Mouse (Mus musculus) kidney, embryonic 15.5 days (tissue): ENCODE measurements around the gene Fam89a. TPM values are rescaled to one million over a fixed set of nuclear protein-coding genes. Genes with fewer than 3 reads are reported as not detected.

Experiments used
- ATAC-seq: fragments of 200-750 bp; cut with Nextera tagmentation; replicated peaks from 2 replicates; pipeline ENCODE4 v1.8.0; 2017; ENCODE audit warnings: moderate TSS enrichment; ENCODE audit not compliant: low FRiP score
- H3K27ac ChIP-seq: fragments of 300-500 bp; sonication (generic); 2 replicates; pipeline ENCODE4 v1.5.1; 2015; ENCODE audit warnings: mild to moderate bottlenecking, inconsistent platforms
- H3K27me3 ChIP-seq: fragments of 300-500 bp; sonication (generic); 2 replicates; pipeline ENCODE4 v1.6.1; 2015; ENCODE audit warnings: inconsistent platforms
- H3K36me3 ChIP-seq: fragments of 300-500 bp; sonication (generic); 2 replicates; pipeline ENCODE4 v1.6.1; 2015; ENCODE audit warnings: inconsistent platforms
- H3K4me1 ChIP-seq: fragments of 300-500 bp; sonication (generic); 2 replicates; pipeline ENCODE4 v1.6.1; 2015; ENCODE audit warnings: inconsistent platforms
- H3K4me2 ChIP-seq: fragments of 300-500 bp; sonication (generic); 2 replicates; pipeline ENCODE4 v1.6.1; 2015; ENCODE audit warnings: moderate library complexity, mild to moderate bottlenecking, inconsistent platforms
- H3K4me3 ChIP-seq: fragments of 300-500 bp; sonication (generic); replicated peaks from 2 replicates; pipeline ENCODE4 v1.5.1; 2015; ENCODE audit warnings: mild to moderate bottlenecking, inconsistent platforms
- H3K9ac ChIP-seq: fragments of 300-500 bp; sonication (generic); 2 replicates; pipeline ENCODE4 v1.6.1; 2015; ENCODE audit warnings: mild to moderate bottlenecking, inconsistent platforms
- H3K9me3 ChIP-seq: fragments of 300-500 bp; sonication (generic); replicated peaks from 2 replicates; pipeline ENCODE4 v1.6.1; 2016; ENCODE audit warnings: inconsistent platforms
- WGBS: fragments of 180-500 bp; shearing (Covaris S2); methylation state at CpG from one replicate; pipeline ENCODE4 v1.1.7; 2015; ENCODE audit warnings: mixed read lengths; 5-methylcytosine and 5-hydroxymethylcytosine counted together
- polyA plus RNA-seq: library from polyadenylated mRNA; unstranded; fragments of >200 nt; fragmentation: Nextera tagmentation; extraction: Ambion mirVana; gene quantifications from 2 replicates; pipeline ENCODE4 v1.2.1, GENCODE M21; 2015

Fam89a gene
- polyA plus RNA-seq, 1 experiment from 2014 or later = 4.9 TPM

GRCm38 (mm10) chr8:124782431-124782830 is 30.8 kb upstream of the Fam89a start:
- Histone ChIP-seq H3K4me2 (no peak overlapping the region), H3K36me3 (no peaks in the 10 kb centered on the region), H3K4me1 (peaks cover 14% of the 10 kb centered on the region), H3K9ac (no peak overlapping the region), H3K27me3 (peaks cover 10% of the 10 kb centered on the region), H3K9me3 (no peaks in the 10 kb centered on the region), H3K4me3 (no peak overlapping the region), H3K27ac (no peak overlapping the region)
- no peak for ATAC-seq
- WGBS = 86% methylated on average over 3 of the region's 3 CpGs

GRCm38 (mm10) chr8:124780236-124780635 is 28.6 kb upstream of the Fam89a start:
- H3K4me2 ChIP-seq = peak overlapping the region; percentile 9; the same call in 1 of the 2 replicates

GRCm38 (mm10) chr8:124775695-124776094 is 24.1 kb upstream of the Fam89a start:
- H3K9ac ChIP-seq = no peak overlapping the region
- H3K4me1 ChIP-seq = peaks cover 8% of the 10 kb centered on the region
- no peak overlapping the region for H3K4me3 ChIP-seq
- H3K4me2 ChIP-seq = peak overlapping the region; percentile 50
- 16% methylated on average over 16 of the region's 16 CpGs for WGBS
- H3K27ac ChIP-seq = no peak overlapping the region
- no peaks in the 10 kb centered on the region for H3K9me3 ChIP-seq
- no peak for ATAC-seq
- H3K27me3 ChIP-seq = peaks cover 7% of the 10 kb centered on the region
- no peaks in the 10 kb centered on the region for H3K36me3 ChIP-seq

More at GRCm38 (mm10) chr8:124780236-124780635, 28.6 kb upstream of the Fam89a start:
- Histone ChIP-seq H3K27ac (0 out of 2 replicates have a peak overlapping the region, but pooled peaks have one; percentile 22), H3K4me1 (peaks cover 16% of the 10 kb centered on the region), H3K4me3 (no peak overlapping the region), H3K36me3 (no peaks in the 10 kb centered on the region), H3K9ac (no peak overlapping the region), H3K9me3 (no peaks in the 10 kb centered on the region), H3K27me3 (peaks cover 5% of the 10 kb centered on the region)
- ATAC-seq = 0 out of 2 replicates have a peak, but pooled peaks have one; percentile 57
- WGBS = 8% methylated on average over 7 of the region's 7 CpGs

- H3K9me3 ChIP-seq = no peaks in the 10 kb centered on the region
- H3K9ac ChIP-seq = no peak overlapping the region
- H3K4me2 ChIP-seq = no peak overlapping the region
- H3K27ac ChIP-seq = no peak overlapping the region
- ATAC-seq = no peak
- 0 out of 2 replicates have a peak, but pooled peaks cover 2% of the 10 kb centered on the region for H3K4me1 ChIP-seq
- no peaks in the 10 kb centered on the region for H3K36me3 ChIP-seq
- peaks cover 6% of the 10 kb centered on the region for H3K27me3 ChIP-seq
- no peak overlapping the region for H3K4me3 ChIP-seq
- WGBS = 58% methylated on average over 2 of the region's 2 CpGs
Observed at GRCm38 (mm10) chr8:124772389-124772788, 20.8 kb upstream of the Fam89a start.

DNA sequence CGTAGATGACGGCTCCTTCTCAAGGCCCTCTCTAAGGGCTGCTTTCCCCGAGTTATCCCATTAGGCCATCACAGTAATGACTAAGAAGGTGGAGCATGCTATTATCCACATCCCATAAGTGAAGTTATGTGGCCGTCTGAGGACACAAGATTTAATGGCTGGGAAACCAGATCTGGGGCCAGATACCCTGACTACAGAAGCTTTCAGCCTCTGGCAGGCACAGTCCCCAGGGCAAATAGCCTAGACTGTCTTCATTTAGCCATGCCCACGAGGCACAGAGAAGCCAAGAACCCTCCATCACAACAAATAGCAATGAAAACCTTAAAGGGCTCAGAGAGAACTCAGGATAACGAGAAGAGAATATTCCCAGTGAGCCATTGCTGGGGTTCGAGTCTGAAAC is 11.4 kb upstream of the Fam89a start:
- no peak for ATAC-seq
- Histone ChIP-seq H3K4me1 (no peaks in the 10 kb centered on the region), H3K36me3 (no peaks in the 10 kb centered on the region), H3K9ac (no peak overlapping the region), H3K27me3 (no peaks in the 10 kb centered on the region), H3K9me3 (0 out of 2 replicates have a peak, but pooled peaks cover 2% of the 10 kb centered on the region), H3K27ac (no peak overlapping the region), H3K4me3 (no peak overlapping the region), H3K4me2 (no peak overlapping the region)
- WGBS = 59% methylated on average over 7 of the region's 7 CpGs

- peaks cover 23% of the 10 kb centered on the region for H3K4me1 ChIP-seq
- 50% methylated on average over 3 of the region's 3 CpGs for whole genome bisulfite sequencing
- no peak overlapping the region for H3K4me2 ChIP-seq
- H3K9me3 ChIP-seq = 0 out of 2 replicates have a peak, but pooled peaks cover 2% of the 10 kb centered on the region
- H3K9ac ChIP-seq = no peak overlapping the region
- no peak overlapping the region for H3K4me3 ChIP-seq
- H3K27me3 ChIP-seq = no peaks in the 10 kb centered on the region
- H3K27ac ChIP-seq = no peak overlapping the region
- ATAC-seq = no peak
- no peaks in the 10 kb centered on the region for H3K36me3 ChIP-seq
Observed at GRCm38 (mm10) chr8:124758544-124758943, 6.9 kb upstream of the Fam89a start.

GRCm38 (mm10) chr8:124756601-124757000 is 5.0 kb upstream of the Fam89a start:
- no peak overlapping the region for H3K27ac ChIP-seq
- 76% methylated on average over 5 of the region's 5 CpGs for WGBS

DNA sequence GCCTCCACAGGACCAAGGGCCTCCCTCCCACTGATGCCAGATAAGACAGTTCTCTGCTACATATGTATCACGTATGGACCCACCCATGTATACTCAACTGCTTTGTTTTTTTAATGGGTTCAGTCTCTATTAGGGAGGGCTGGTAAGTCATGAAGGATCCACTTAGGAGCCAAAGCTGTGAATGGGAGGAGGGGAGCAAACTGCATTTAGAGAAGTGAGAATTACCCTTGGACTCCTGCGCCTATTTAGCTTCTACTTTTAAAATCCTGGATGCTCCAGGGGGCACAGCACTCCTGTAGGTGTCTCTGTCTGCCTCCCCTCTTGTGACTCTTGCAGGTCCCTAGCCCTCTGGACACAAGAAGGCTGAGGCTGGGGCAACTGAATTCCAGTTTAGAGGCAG is 4.5 kb upstream of the Fam89a start:
- WGBS = 70% methylated on average over 2 of the region's 2 CpGs

More at GRCm38 (mm10) chr8:124756601-124757000, 5.0 kb upstream of the Fam89a start:
- Histone ChIP-seq H3K9ac (no peak overlapping the region), H3K4me3 (no peak overlapping the region), H3K4me2 (no peak overlapping the region), H3K36me3 (no peaks in the 10 kb centered on the region), H3K9me3 (0 out of 2 replicates have a peak, but pooled peaks cover 2% of the 10 kb centered on the region), H3K27me3 (peaks cover 14% of the 10 kb centered on the region), H3K4me1 (peaks cover 42% of the 10 kb centered on the region)
- no peak for ATAC-seq

GRCm38 (mm10) chr8:124755481-124755880 is 3.8 kb upstream of the Fam89a start:
- H3K4me3 ChIP-seq = no peak overlapping the region
- no peak for ATAC-seq
- no peak overlapping the region for H3K4me2 ChIP-seq
- H3K9me3 ChIP-seq = 0 out of 2 replicates have a peak, but pooled peaks cover 2% of the 10 kb centered on the region
- H3K27ac ChIP-seq = peak overlapping the region; percentile 63; the same call in 1 of the 2 replicates
- no peaks in the 10 kb centered on the region for H3K36me3 ChIP-seq
- peaks cover 25% of the 10 kb centered on the region for H3K27me3 ChIP-seq
- H3K4me1 ChIP-seq = peaks cover 53% of the 10 kb centered on the region
- H3K9ac ChIP-seq = no peak overlapping the region
- WGBS = 84% methylated on average over 8 of the region's 8 CpGs

More for the DNA sequence above, 4.5 kb upstream of the Fam89a start:
- ATAC-seq = no peak
- H3K4me3 ChIP-seq = no peak overlapping the region
- peaks cover 18% of the 10 kb centered on the region for H3K27me3 ChIP-seq
- no peaks in the 10 kb centered on the region for H3K36me3 ChIP-seq
- H3K4me2 ChIP-seq = no peak overlapping the region
- H3K4me1 ChIP-seq = peaks cover 46% of the 10 kb centered on the region
- H3K9ac ChIP-seq = no peak overlapping the region
- H3K27ac ChIP-seq = no peak overlapping the region
- H3K9me3 ChIP-seq = 0 out of 2 replicates have a peak, but pooled peaks cover 2% of the 10 kb centered on the region

DNA sequence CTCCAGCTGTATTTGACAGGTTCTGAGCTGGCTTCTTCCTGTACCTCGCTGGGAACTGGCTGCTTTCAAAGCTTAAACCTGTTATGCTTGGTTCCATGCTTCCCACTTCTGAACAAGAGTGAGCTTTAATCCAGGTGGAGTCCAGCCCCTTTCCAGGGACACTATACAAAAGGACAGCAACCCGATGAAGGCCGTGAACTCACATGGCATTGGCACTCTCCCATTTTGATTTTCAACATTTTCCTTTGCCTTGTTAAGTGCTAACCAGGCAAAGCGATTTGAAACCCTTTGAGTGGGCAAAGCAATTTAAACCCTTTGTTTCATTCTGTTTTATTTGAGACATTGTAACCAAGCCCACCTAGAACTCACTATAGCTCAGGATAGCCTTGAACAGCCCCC is 3.2 kb upstream of the Fam89a start:
- no peak for ATAC-seq
- WGBS = 43% methylated on average over 4 of the region's 4 CpGs
- peak overlapping the region; percentile 63 for H3K27ac ChIP-seq
- H3K4me1 ChIP-seq = peaks cover 60% of the 10 kb centered on the region
- H3K4me3 ChIP-seq = no peak overlapping the region
- H3K36me3 ChIP-seq = no peaks in the 10 kb centered on the region
- peak overlapping the region; percentile 42; the same call in 1 of the 2 replicates for H3K4me2 ChIP-seq
- H3K9me3 ChIP-seq = no peaks in the 10 kb centered on the region
- H3K27me3 ChIP-seq = peaks cover 32% of the 10 kb centered on the region
- no peak overlapping the region for H3K9ac ChIP-seq

GRCm38 (mm10) chr8:124754101-124754791 is 2.6 kb upstream of the Fam89a start:
- H3K4me3 ChIP-seq = 0 out of 2 replicates have a peak overlapping the region, but pooled peaks have one; percentile 7
- H3K9me3 ChIP-seq = no peaks in the 10 kb centered on the region
- H3K36me3 ChIP-seq = no peaks in the 10 kb centered on the region
- H3K9ac ChIP-seq = no peak overlapping the region
- peaks cover 33% of the 10 kb centered on the region for H3K27me3 ChIP-seq
- WGBS = 12% methylated on average over 11 of the region's 11 CpGs
- H3K4me1 ChIP-seq = peaks cover 62% of the 10 kb centered on the region
- ATAC-seq = peak; percentile 72
- H3K27ac ChIP-seq = peak overlapping the region; percentile 63
- peak overlapping the region; percentile 42 for H3K4me2 ChIP-seq

DNA sequence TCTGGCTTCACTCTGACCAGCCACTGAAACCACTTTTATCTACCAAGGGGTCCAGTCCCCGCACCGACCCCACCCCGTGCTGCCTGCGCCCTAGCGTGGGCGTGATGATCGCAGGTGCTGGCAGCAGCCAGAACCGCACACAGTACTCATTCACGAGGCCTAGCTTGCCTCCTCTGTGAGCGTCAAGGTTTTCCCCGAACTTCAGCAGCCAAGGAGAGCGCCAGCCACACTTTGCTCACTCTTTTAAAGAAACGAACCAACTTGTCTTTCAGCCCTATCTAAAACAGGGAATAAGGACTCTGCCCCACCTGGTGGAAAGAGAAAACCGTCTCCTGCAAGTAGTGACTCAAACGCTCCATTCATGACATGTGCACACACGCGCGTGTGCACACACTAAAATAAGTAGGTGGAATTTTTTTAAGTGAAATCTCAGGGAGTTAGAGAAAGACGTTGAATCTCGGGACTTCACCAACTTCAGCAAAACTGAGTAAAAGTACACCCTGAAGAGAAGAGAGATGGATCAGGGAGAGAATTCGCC is 762 bp upstream of the Fam89a start:
- 35% methylated on average over 21 of the region's 21 CpGs for WGBS
- Histone ChIP-seq H3K36me3 (no peaks in the 10 kb centered on the region), H3K4me3 (peak overlapping the region; percentile 69), H3K27ac (no peak overlapping the region), H3K4me1 (peaks cover 60% of the 10 kb centered on the region), H3K4me2 (peak overlapping the region; percentile 95), H3K9ac (no peak overlapping the region), H3K27me3 (peaks cover 33% of the 10 kb centered on the region), H3K9me3 (no peaks in the 10 kb centered on the region; the same call in 1 of the 2 replicates)
- no peak; the same call in 1 of the 2 replicates for ATAC-seq
